Mouse (Mus musculus) E14TG2a.4 (cell line): Measurements from ENCODE around the gene Otop2.

Experiments
- CTCF ChIP-seq: conservative IDR thresholded peaks from 2 replicates; pipeline ENCODE4 v1.5.1; 2014; ENCODE audit warnings: low read length
- NANOG ChIP-seq: IDR thresholded peaks from 2 replicates; pipeline ENCODE4 v1.6.1; 2014; ENCODE audit warnings: borderline replicate concordance, low read length, mixed read lengths
- POU5F1 ChIP-seq: IDR thresholded peaks from 2 replicates; pipeline ENCODE4 v1.6.1; 2014; ENCODE audit warnings: low read length, borderline replicate concordance

- TF ChIP-seq CTCF (no peak), NANOG (no peak), POU5F1 (no peak)
These were observed 37.5 kb upstream of the Otop2 start for GRCm38 (mm10) chr11:115269330-115270066.
